Mouse (Mus musculus): Measurements from ENCODE around the gene Eef1e1. TPM values are rescaled to one million over a fixed set of nuclear protein-coding genes. Genes with fewer than 3 reads are reported as not detected.

Eef1e1 gene
- total RNA-seq, 1 experiment: 111 TPM

DNA sequence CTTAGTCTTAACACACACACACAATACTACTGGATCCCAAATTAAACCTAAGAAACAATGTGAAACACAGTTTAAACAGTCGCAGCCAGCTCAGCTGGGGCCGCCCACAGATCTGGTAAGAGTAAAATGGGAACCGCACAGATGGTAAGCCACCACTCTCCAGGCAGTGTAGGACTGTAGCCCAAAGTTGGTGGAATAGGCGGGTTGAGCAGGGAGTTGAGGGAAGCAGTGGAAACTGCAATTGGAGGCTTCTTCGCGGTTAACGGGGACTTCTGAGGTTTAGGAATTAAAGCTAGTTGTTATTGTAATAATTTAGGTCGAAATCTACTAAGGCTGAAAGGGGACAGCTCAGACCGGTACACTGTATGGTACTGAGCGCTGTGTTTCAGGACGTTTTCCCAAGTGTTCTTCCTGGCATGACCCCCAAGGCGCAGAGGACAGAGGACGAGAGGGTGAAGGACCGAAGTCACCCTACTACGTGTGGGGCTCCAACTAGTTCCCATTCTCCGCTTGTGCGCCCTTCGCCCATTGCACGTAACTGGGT lies 24.5 kb downstream of the Eef1e1 start:
- in situ Hi-C loops (cut with MboI; ENCODE audit: low sequenced_read_pairs in 2 of 2, unreplicated experiment in 2 of 2): no loop called here
- no peak for DNase-seq (ENCODE audit: low read depth, low spot score)
- Histone ChIP-seq H3K9ac (ENCODE audit: insufficient read depth, low read depth, low read length, poor library complexity, severe bottlenecking) (peak overlapping the region; percentile 80), H3K36me3 (ENCODE audit: control insufficient read depth, insufficient read depth, low read length, poor library complexity, severe bottlenecking) (peaks cover 2% of the 10 kb centered on the region; the same call in 1 of the 2 replicates), H3K4me3 (ENCODE audit: insufficient read depth in 1 of 2, low read depth in 1 of 2, low read length in 2 of 2, poor library complexity in 1 of 2, severe bottlenecking in 1 of 2) (peak overlapping the region; percentile 83 to 92), H3K27ac (ENCODE audit: insufficient read depth, low read depth, low read length, poor library complexity, severe bottlenecking) (no peak overlapping the region), H3K9me3 (ENCODE audit: control insufficient read depth, insufficient read depth, low read depth, low read length) (no peaks in the 10 kb centered on the region), H3K4me1 (ENCODE audit: control insufficient read depth in 2 of 2, insufficient read depth in 2 of 2, low read length in 2 of 2, poor library complexity in 1 of 2) (peaks cover 2 to 4% of the 10 kb centered on the region in 2 experiments; a peak in 3 of 4 replicates)
- TF ChIP-seq ZNF384 (IDR thresholded peaks at IDR 0.05; ENCODE audit: low read depth, low read length): no peak
- TF ChIP-seq HCFC1 (IDR thresholded peaks at IDR 0.05; ENCODE audit: borderline replicate concordance, insufficient read depth, low read length): no peak
- TF ChIP-seq ZC3H11A (IDR thresholded peaks at IDR 0.05; ENCODE audit: borderline replicate concordance, low read depth, low read length): no peak
- TF ChIP-seq MAFK (IDR thresholded peaks at IDR 0.05; ENCODE audit: insufficient read depth, low read depth, low read length): no peak
- no peak for TF ChIP-seq CHD2 (IDR thresholded peaks at IDR 0.05; ENCODE audit: low read depth, low read length)

DNA sequence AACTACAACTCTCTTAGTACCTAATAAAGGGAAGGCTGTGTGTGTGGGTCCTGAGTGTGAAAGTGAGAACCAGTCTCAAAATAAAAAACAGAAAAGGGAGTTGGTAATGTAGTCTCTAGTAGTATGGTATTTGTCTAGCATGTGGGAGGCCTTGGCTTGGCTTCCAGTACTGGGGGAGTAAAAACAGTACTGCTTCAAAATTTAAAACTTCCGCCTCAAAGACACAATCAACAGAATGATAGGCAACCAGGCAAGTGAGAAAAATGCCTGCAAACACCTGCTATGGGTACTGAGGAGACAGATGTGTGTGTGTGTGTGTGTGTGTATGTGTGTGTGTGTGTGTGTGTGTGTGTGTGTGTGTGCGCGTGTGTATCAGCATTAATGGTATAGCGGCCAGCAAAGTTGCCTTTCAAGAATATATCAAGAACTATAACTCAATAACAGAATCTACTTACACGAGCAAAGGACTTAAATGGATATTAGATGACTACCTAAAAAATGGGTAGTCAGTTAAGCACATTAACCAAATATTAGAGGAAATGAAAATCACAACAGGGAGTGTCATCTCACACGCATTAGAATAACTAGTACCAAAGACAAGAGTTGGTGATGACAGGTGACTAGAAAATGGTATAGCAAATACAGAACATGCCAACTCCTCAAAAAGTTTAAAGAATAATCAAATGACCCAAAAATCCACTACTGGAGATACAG lies 25.4 kb downstream of the Eef1e1 start:
- no peak overlapping the region for H3K4me3 ChIP-seq (ENCODE audit: insufficient read depth in 1 of 2, low read depth in 1 of 2, low read length in 2 of 2, poor library complexity in 1 of 2, severe bottlenecking in 1 of 2)
- no peaks in the 10 kb centered on the region for H3K36me3 ChIP-seq (ENCODE audit: control insufficient read depth, insufficient read depth, low read length, poor library complexity, severe bottlenecking)
- in situ Hi-C loops (cut with MboI; ENCODE audit: low sequenced_read_pairs in 2 of 2, unreplicated experiment in 2 of 2): no loop called here
- H3K4me1 ChIP-seq (ENCODE audit: control insufficient read depth in 2 of 2, insufficient read depth in 2 of 2, low read length in 2 of 2, poor library complexity in 1 of 2): peaks cover 2 to 4% of the 10 kb centered on the region in 2 experiments; a peak in 3 of 4 replicates
- no peak overlapping the region for H3K9ac ChIP-seq (ENCODE audit: insufficient read depth, low read depth, low read length, poor library complexity, severe bottlenecking)
- H3K9me3 ChIP-seq (ENCODE audit: control insufficient read depth, insufficient read depth, low read depth, low read length): no peaks in the 10 kb centered on the region
- no peak for TF ChIP-seq MAFK (IDR thresholded peaks at IDR 0.05; ENCODE audit: insufficient read depth, low read depth, low read length)
- TF ChIP-seq CHD2 (IDR thresholded peaks at IDR 0.05; ENCODE audit: low read depth, low read length): no peak
- no peak for TF ChIP-seq ZC3H11A (IDR thresholded peaks at IDR 0.05; ENCODE audit: borderline replicate concordance, low read depth, low read length)
- no peak for TF ChIP-seq ZNF384 (IDR thresholded peaks at IDR 0.05; ENCODE audit: low read depth, low read length)
- no peak for TF ChIP-seq HCFC1 (IDR thresholded peaks at IDR 0.05; ENCODE audit: borderline replicate concordance, insufficient read depth, low read length)
- H3K27ac ChIP-seq (ENCODE audit: insufficient read depth, low read depth, low read length, poor library complexity, severe bottlenecking): no peak overlapping the region
- no peak for DNase-seq (ENCODE audit: low read depth, low spot score)

DNA sequence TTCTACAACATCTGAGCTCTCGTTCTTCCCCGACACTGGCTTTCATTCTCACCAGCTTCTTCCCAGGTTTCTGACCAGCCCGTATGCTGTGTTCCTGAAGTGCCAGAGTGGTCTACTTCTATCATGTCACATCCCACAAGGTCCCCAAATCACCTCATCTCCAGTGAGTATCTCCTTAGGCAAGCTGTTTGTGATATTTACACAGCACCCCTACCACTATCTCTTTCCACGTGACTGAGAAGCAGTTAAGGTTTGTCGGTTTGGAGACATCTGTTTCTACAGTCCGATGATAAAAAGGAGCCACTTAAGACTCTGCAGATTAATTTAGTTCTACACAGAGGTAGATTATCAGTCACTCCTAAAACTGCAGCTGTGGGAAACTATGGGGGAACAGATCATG lies 26.3 kb downstream of the Eef1e1 start:
- Histone ChIP-seq H3K27ac (ENCODE audit: insufficient read depth, low read depth, low read length, poor library complexity, severe bottlenecking) (no peak overlapping the region), H3K9ac (ENCODE audit: insufficient read depth, low read depth, low read length, poor library complexity, severe bottlenecking) (no peak overlapping the region), H3K4me1 (ENCODE audit: control insufficient read depth in 2 of 2, insufficient read depth in 2 of 2, low read length in 2 of 2, poor library complexity in 1 of 2) (peaks cover 2 to 4% of the 10 kb centered on the region in 2 experiments; a peak in 3 of 4 replicates), H3K4me3 (ENCODE audit: insufficient read depth in 1 of 2, low read depth in 1 of 2, low read length in 2 of 2, poor library complexity in 1 of 2, severe bottlenecking in 1 of 2) (no peak overlapping the region), H3K9me3 (ENCODE audit: control insufficient read depth, insufficient read depth, low read depth, low read length) (no peaks in the 10 kb centered on the region), H3K36me3 (ENCODE audit: control insufficient read depth, insufficient read depth, low read length, poor library complexity, severe bottlenecking) (no peaks in the 10 kb centered on the region)
- DNase-seq (ENCODE audit: low read depth, low spot score): no peak
- in situ Hi-C loops (cut with MboI; ENCODE audit: low sequenced_read_pairs in 2 of 2, unreplicated experiment in 2 of 2): no loop called here
- no peak for TF ChIP-seq MAFK (IDR thresholded peaks at IDR 0.05; ENCODE audit: insufficient read depth, low read depth, low read length)
- no peak for TF ChIP-seq CHD2 (IDR thresholded peaks at IDR 0.05; ENCODE audit: low read depth, low read length)
- no peak for TF ChIP-seq ZNF384 (IDR thresholded peaks at IDR 0.05; ENCODE audit: low read depth, low read length)

DNA sequence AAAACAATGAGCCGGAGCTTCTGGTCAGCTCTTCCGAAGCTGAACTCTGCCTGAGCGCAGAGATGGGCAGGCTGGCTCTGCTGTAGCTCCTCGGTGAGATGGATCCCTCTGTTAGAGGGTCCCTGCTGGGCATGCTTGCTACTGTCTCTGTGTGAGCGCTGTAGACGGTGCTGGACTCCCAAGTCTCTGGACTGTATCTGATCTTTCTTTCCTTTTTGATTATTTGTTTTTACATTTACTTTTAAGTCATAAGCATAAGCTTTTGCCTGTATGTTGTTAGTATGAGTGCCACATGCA lies 32.7 kb downstream of the Eef1e1 start:
- H3K27ac ChIP-seq (ENCODE audit: insufficient read depth, low read depth, low read length, poor library complexity, severe bottlenecking): no peak overlapping the region

More for the DNA sequence above, 32.7 kb downstream of the Eef1e1 start:
- Histone ChIP-seq H3K36me3 (ENCODE audit: control insufficient read depth, insufficient read depth, low read length, poor library complexity, severe bottlenecking) (peaks cover 5% of the 10 kb centered on the region; the same call in 1 of the 2 replicates), H3K4me3 (ENCODE audit: insufficient read depth in 1 of 2, low read depth in 1 of 2, low read length in 2 of 2, poor library complexity in 1 of 2, severe bottlenecking in 1 of 2) (no peak overlapping the region), H3K9ac (ENCODE audit: insufficient read depth, low read depth, low read length, poor library complexity, severe bottlenecking) (no peak overlapping the region), H3K9me3 (ENCODE audit: control insufficient read depth, insufficient read depth, low read depth, low read length) (no peaks in the 10 kb centered on the region), H3K4me1 (ENCODE audit: control insufficient read depth in 2 of 2, insufficient read depth in 2 of 2, low read length in 2 of 2, poor library complexity in 1 of 2) (no peaks in the 10 kb centered on the region)
- in situ Hi-C loops (cut with MboI; ENCODE audit: low sequenced_read_pairs in 2 of 2, unreplicated experiment in 2 of 2): no loop called here
- DNase-seq (ENCODE audit: low read depth, low spot score): no peak
- no peak for TF ChIP-seq ZC3H11A (IDR thresholded peaks at IDR 0.05; ENCODE audit: borderline replicate concordance, low read depth, low read length)
- TF ChIP-seq ZNF384 (IDR thresholded peaks at IDR 0.05; ENCODE audit: low read depth, low read length): no peak
- no peak for TF ChIP-seq CHD2 (IDR thresholded peaks at IDR 0.05; ENCODE audit: low read depth, low read length)
- no peak for TF ChIP-seq MAFK (IDR thresholded peaks at IDR 0.05; ENCODE audit: insufficient read depth, low read depth, low read length)
- no peak for TF ChIP-seq HCFC1 (IDR thresholded peaks at IDR 0.05; ENCODE audit: borderline replicate concordance, insufficient read depth, low read length)

Data from ES-E14 (cell line).